Mouse (Mus musculus) heart, postnatal 25 days (tissue): Measurements from ENCODE around the gene Atp11a. TPM values are rescaled to one million over a fixed set of nuclear protein-coding genes. Genes with fewer than 3 reads are reported as not detected.

Experiments used
- DNase-seq: peaks from one replicate; pipeline ENCODE4 v3.0.0; 2022; ENCODE audit warnings: low spot score
- intact Hi-C: fragments of 180-260 bp; cut with DNase I; formaldehyde crosslinking; loops from one replicate; pipeline ENCODE4 v1.15.1; 2025
- total RNA-seq, 2 experiments: library from RNA; stranded (reverse); gene quantifications; 2 replicates each; pipeline ENCODE4 v1.2.3; 2021

Gene Atp11a
- total RNA-seq, 2 experiments from 2014 or later = 82.7 to 84.0 TPM

GRCm38 (mm10) chr8:12894783-12895534, 138.1 kb downstream of the Atp11a start:
- DNase-seq = no peak
- intact Hi-C loops = loop anchor here (5.0 to 10.0 kb wide), 4 partner anchors 82 to 320 kb away; partner anchors contain the start of genes Cul4a and Pcid2

GRCm38 (mm10) chr8:12895535-12896150, 138.8 kb downstream of the Atp11a start:
- DNase-seq = no peak
- intact Hi-C loops = loop anchor here (5.0 to 10.0 kb wide), 3 partner anchors 82 to 319 kb away; partner anchors contain the start of genes Cul4a and Pcid2

- intact Hi-C loops = loop anchor here (1.0 to 10.0 kb wide), 4 partner anchors 30 to 318 kb away; partner anchors contain the start of genes Cul4a and Pcid2
- DNase-seq = no peak
Observed at GRCm38 (mm10) chr8:12896494-12897373, 139.9 kb downstream of the Atp11a start.

GRCm38 (mm10) chr8:12897815-12898214, 141.0 kb downstream of the Atp11a start:
- intact Hi-C loops = loop anchor here (1.0 to 10.0 kb wide), 4 partner anchors 28 to 317 kb away; partner anchors contain the start of genes Cul4a and Pcid2
- DNase-seq = peak; percentile 36

- intact Hi-C loops = no loop called here
- no peak for DNase-seq
Observed at GRCm38 (mm10) chr8:12903790-12904415, 147.1 kb downstream of the Atp11a start.

- no peak for DNase-seq
Observed at GRCm38 (mm10) chr8:12905122-12905521, 148.3 kb downstream of the Atp11a start.

GRCm38 (mm10) chr8:12905599-12906321, 148.9 kb downstream of the Atp11a start:
- DNase-seq = peak; percentile 69
- intact Hi-C loops = loop anchor here (1.0 kb wide), 1 partner anchor 21 kb away; no protein-coding TSS in a partner anchor

More at GRCm38 (mm10) chr8:12905122-12905521, 148.3 kb downstream of the Atp11a start:
- intact Hi-C loops = loop anchor here (1.0 kb wide), 1 partner anchor 21 kb away; no protein-coding TSS in a partner anchor

GRCm38 (mm10) chr8:12906597-12906996, 149.8 kb downstream of the Atp11a start:
- DNase-seq = no peak
- intact Hi-C loops = no loop called here

- intact Hi-C loops = no loop called here
- DNase-seq = peak; percentile 47
Observed at GRCm38 (mm10) chr8:12907730-12908129, 150.9 kb downstream of the Atp11a start.

- intact Hi-C loops = no loop called here
- DNase-seq = no peak
Observed at GRCm38 (mm10) chr8:12912011-12912410, 155.2 kb downstream of the Atp11a start.

- intact Hi-C loops = no loop called here
Observed at GRCm38 (mm10) chr8:12915187-12916006, 158.6 kb downstream of the Atp11a start.

GRCm38 (mm10) chr8:12916156-12916900, 159.5 kb downstream of the Atp11a start:
- intact Hi-C loops = no loop called here
- no peak for DNase-seq

More at GRCm38 (mm10) chr8:12915187-12916006, 158.6 kb downstream of the Atp11a start:
- no peak for DNase-seq

- DNase-seq = no peak
- intact Hi-C loops = no loop called here
Observed at GRCm38 (mm10) chr8:12917029-12917428, 160.2 kb downstream of the Atp11a start.

GRCm38 (mm10) chr8:12917831-12918230, 161.0 kb downstream of the Atp11a start:
- intact Hi-C loops = no loop called here
- no peak for DNase-seq
